Mouse (Mus musculus) skeletal muscle tissue, adult 2 months (tissue): ENCODE results near the gene Lpcat4.

Experiments
- DNase-seq: peaks from one replicate; pipeline ENCODE4 v3.0.0-alpha.2; 2012; ENCODE audit warnings: low read depth, low spot score

Lpcat4 gene

DNA sequence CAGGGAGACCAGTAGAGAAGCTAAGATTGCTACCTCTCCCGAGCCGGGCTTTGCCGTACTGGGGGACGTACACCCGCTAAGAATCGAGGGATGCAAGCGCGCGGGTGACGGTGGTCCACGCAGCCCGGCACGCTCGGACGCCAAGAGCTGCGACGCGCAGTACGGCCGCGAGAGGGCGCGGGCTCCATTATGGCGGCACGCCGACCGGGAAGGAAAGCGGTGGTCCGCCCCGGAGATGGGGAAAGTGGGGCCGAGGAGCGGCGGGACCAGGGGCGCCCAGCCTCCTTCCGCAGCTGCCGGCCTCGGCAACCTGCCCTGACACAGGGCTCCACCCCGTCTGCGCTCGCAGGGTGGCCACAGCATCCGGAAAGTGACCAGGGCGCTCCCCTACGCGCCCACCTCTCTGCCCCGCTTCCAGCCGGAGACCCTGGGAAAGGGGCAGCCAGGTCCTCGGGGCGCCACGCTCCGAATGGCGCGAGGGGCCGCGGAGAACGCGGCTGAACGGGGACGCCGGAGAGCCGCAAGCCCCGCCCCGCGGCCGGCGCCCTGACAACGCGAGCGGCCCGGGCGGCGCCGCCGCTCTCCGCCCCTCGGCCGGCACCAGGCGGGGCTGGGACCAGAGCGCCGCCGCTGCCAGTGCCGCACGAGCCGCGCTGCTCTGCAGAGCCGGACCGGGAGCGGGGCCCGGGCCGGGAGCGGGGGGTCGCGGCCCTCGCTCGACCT, at the start of gene Lpcat4:
TSS of gene Lpcat4 (plus strand) at position 257 of the 723 bp plus-strand sequence.
- DNase-seq, result peak; percentile 38

DNA sequence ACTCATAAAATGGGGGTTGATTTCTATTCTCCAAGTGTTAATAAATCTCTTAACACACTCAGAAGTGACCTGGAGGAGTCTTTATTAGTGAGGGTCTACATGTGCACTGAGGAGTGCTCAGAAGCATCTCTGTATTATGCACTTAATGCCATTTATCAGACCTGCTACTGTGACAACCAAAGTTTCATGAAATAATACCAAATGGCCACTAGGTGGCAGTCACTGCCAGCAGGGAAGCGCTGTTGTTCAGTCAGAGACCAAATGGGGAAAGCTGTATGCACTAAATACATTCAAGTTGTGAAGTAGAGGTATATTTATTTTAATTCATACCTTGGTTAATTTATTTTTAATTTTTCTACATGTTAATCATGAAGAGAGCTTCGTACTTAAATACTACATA, 42.4 kb upstream of the Lpcat4 start:
- peak; percentile 17 for DNase-seq

DNA sequence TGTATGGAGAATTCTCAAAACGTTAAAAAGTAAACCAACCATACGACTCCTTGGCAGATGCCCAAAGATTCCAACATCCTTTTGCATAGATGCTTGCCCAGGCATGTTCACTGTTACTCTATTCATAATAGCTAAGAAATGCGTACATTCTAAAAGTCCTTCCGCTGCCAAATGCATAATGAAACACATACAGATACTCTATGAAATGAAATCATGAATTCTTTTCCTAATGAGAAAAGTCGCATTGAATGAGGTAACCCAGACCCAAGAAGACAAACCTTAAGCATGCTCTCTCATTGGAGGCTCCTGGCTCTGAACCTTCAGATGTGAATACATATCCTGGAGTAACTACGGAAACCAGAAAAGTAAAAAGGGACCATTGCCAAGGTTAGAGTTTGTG, 36.2 kb upstream of the Lpcat4 start:
- no peak for DNase-seq

DNA sequence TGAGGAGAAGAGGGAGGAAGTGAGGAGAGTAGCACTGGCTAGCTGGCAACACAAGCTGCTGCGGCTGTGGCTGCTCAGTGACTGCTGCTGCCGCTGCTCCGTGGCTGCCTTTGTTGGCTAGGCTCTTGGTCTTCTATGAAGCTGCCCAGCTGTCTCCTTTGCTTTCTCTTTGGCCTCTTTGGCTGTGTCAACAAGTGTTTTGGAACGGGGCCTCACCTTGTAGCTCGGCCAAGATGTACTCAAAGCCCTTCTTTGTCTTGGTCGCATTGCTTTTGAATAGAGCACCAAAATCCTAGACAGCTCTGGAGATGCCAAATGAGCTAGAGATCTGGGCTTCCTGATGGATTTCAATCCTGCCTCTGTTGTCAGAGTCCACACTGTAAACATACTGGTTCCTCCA, 29.1 kb upstream of the Lpcat4 start:
- no peak for DNase-seq

DNA sequence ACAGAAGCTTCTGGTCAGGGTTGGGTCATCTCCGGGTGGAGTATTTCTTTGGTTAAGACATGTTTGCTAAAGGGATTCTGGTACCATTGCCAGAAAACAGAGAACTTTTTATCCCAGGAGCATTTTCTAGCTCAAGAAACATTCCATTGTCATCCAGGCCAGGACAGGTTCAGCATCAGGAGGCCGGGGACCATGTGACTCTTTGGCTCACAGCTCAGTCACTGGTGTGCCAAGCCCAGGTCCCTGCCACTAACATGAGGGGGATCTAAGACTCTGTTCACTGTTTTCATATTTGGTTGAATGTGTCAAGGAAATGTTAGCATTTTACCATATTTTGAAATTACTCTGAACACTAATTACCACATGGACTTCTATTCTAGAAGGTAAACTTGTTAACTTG, 28.6 kb upstream of the Lpcat4 start:
- no peak for DNase-seq

DNA sequence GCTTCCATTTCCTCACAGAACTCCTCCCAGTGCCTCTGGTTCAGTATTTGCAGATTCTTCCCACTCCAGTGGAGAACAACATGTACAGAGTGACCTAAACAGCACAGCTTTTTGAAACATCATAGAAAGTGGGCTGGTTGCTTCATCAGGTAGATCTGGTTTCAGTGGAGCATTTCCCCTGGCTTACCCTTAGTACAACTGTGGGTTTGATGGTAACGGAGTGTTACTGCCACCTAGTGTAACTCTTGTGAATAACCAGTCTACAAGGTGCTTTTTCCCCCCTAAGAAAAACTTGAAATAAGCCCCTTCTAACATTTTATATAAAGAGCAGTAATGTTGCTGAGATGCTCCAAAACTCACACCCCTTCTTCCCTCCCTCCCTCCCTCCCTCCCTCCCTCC, 23.3 kb upstream of the Lpcat4 start:
- DNase-seq, result no peak

DNA sequence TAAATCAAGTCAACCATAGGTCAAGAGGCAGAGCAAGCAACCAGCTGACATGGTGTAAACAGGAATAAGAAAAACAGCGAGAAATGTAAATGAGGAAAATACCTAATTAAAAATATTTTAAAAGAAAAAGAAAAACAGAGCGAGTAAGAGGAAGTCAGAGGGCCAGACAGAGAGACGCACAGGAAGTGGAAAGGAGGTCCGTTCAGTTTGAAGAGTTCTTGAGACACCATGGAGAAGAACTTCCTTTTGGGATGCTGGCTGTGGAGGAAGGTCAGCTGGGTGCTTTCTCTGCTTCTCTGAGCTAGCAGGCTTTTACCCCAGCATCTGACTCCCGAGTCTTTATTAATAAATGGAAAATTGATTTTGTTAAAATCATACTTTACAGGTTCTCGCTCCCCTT, 21.7 kb upstream of the Lpcat4 start:
- DNase-seq, result no peak

DNA sequence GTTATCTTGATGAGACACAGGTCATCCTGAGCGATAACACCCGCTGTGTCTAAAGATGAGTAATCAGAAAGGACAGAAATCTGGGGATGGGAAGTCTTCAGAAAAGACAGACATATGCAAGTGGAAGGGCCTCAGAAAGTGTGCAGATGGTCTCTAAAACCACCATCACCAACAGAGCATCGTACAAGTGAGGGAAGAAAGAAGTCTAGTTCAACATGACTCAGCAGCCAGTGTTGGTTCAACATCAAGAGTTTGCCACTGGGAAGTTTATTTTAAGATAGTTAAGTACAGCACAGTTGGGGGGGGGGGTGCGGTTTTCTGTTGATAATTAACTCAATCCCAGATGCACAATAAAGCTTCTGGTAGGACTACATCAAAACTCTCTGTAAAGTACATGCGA, 18.4 kb upstream of the Lpcat4 start:
- no peak for DNase-seq

DNA sequence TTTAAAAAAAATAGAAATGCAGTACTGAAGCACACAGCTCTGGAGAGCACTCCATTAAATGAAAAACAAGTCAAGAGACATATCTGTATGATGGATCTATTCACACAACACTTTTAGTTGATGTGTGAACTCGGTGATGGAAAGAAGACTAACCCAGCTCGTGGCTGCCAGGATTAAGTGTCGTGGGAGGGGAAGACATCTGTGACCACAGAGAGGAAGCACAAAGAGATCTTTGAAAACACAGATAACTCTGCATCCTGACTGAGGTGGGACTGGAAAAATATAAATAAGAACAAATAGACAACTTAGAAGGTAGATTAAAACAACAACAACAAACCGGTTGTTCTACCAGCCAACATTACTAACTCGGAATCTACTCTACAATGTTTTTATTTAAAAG, 16.7 kb upstream of the Lpcat4 start:
- no peak for DNase-seq

DNA sequence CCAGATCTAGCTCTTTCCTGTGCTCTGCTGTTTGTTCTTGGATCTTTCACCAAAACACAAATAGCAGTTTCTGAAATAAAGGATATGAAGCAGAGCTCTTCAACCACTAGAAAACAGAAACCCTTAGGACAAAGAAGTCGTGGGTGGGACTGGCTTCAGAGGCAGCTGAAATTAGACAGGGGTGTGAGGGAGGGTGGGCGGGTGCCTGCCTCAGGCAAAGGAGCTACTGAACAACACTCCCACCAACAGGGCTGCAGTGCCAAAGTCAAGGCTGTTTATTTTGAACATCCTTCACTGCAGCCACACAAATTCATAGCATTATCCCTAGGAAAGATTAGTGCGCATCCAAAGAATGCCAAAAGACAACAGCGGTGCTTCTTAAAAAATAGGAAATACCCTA, 14.9 kb upstream of the Lpcat4 start:
- DNase-seq, result no peak

DNA sequence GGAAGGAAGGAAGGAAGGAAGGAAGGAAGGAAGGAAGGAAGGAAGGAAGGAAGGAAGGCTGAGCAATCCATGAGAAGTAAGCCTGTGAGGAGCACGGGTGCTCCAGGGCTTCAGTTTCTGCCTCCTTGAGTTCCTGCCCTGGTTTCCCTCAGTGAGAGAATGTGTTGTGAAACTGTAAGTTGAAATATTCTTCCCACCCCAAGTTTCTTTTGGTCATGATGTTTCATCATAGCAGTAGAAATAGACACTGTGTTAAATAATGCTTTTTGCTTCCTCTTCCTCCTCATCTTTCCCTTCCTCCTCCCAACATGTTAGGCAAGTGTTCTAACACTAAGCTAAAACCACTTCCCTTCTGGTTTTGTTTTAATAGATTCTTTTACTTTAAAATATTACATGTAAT, 6.6 kb upstream of the Lpcat4 start:
- DNase-seq, result no peak

DNA sequence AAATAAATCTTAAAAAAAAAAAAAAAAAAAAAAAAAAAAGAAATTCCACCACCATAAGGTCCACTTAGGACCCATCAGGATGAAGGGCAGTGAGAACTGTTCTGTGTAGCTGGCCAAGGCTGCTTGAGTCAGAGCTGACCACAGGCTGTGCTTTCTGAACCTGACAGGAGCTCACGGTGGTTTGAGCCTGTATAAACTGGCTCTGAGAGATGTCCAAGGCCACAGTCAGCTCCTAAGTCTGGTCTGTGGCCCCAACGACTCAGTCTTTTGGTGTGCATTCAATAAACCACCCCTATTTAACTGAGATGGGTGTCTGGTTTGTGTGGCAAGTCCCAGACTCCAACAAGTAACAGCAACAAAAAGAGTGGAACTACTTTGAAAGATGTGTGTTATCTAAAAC, 2.6 kb upstream of the Lpcat4 start:
- no peak for DNase-seq

DNA sequence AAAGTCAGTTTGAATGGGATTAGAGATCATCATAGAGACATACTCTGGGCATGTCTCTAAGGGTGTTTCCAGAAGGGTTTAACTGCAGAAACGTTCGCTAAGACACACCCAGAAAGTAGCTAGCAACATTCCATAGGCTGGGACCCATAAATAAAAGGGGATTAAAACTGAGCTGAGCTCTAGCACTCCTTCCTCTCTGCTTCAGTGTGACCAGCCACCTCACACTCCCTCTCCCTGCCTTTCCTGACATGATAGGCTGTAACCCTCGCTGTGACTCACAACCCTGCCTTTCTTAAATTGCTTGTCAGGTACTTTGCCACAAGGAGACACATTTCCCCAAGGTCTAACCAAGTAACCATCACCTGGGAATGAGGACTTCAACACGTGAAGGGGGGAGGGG, 1.3 kb upstream of the Lpcat4 start:
- DNase-seq, result no peak

DNA sequence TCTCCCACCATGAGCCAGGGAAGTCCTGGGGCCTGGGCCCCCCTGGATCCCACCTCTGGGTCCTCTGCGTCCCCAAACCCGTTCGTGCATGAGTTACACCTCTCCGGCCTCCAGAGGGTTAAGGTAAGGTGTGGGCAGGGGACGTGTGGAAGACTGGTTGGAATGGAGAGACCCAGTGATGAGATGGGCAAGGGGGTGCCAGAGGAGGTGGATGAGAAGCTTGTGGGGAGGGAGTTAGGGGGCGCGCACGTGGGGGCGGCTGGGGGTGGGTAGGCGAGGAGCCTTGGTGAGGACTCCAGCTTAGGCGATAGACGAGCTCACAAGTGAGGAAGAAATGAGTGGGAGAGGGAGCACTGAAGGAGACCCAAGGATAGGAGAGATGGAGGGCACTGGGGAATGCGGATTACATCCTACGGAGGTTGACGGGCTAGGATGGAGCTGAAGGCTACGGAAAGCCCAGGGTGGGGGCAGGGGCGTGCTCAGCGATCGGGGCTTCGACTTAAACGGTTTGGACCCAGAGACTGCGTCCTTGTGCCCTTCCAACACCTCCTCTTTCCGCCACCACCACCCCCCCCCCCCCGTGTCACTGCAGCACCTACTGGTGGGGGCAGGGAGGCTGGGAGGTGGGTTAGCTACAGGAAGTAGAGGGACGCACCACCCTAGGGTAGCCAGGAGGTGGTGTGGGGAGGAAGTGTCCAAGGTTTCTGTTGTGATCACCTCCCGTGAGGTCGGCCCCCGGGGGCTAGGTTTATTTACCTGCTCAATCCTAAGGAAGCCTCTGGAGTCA, 860 bp downstream of the Lpcat4 start:
- no peak for DNase-seq

DNA sequence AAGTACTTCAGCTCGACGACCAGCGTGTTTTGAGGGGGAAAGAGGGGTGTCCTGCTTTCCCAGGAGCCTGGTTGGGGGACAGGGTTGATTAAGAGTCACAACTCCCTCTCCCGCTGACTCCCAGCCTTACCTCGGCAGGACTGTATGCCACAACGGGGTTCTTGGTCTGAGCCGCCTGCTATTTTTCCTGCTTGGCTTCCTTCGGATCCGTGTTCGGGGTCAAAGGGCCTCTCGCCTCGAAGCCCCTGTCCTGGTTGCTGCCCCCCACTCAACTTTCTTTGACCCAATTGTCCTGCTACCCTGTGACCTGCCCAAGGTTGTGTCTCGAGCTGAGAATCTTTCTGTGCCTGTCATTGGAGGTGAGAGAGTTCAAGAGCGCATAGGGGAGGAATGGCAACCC, 2.5 kb downstream of the Lpcat4 start:
- no peak for DNase-seq

DNA sequence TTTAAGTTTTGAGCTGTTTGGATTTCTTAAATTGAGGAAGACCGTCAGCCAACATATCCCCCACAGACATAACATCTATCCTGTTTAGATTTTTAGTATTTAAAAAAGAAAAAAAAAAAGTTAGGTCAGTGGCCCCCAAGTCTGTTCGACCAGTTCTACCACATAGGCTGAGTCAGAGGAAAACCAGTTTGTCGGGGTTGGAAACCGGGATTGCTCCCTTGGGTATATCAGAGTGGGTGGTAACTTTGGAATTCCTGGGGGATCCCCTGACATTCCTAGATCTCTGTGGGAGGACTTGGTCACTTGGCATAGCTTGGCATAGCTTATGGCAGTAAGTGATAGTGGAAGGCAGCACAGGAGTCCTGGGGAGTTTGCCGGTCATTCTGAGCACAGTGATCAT, 6.0 kb downstream of the Lpcat4 start:
- DNase-seq, result no peak

DNA sequence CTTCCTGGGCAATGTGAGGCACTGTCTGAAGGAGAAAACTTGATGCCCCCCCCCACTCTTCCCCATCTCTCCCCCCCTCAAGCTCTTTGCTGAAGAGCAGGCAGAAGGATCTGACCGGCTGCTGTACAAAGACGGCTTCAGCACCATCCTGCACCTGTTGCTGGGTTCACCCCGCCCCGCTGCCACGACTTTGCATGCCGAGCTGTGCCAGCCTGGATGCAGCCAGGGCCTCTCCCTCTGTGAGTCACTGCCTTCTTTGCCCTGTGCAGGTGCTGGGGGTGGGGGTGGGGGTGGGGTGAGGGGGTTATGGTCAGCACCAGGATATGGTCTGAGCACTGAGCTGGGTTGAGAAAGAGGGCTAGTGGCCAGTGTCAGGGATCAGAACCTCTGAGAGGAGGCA, 6.9 kb downstream of the Lpcat4 start:
- no peak for DNase-seq

DNA sequence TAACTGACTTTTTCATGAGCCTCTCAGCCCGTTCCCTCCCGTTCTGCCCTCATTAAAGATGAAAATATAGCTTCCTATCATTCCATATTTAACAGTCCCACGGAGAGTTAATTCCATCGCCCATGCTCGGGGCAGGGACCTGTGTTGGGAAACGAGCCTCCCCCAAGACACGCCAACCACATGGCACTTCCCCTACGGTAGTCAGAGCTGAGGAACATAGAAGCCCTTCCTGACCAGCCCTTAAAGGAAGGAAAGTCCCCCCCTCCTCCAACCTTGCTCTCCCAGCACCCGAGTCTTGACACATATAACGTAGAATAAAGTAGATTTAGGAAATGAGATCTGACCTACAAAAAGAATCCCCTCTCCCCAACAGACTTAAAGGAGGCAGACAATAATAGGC, 8.1 kb downstream of the Lpcat4 start:
- DNase-seq, result no peak

DNA sequence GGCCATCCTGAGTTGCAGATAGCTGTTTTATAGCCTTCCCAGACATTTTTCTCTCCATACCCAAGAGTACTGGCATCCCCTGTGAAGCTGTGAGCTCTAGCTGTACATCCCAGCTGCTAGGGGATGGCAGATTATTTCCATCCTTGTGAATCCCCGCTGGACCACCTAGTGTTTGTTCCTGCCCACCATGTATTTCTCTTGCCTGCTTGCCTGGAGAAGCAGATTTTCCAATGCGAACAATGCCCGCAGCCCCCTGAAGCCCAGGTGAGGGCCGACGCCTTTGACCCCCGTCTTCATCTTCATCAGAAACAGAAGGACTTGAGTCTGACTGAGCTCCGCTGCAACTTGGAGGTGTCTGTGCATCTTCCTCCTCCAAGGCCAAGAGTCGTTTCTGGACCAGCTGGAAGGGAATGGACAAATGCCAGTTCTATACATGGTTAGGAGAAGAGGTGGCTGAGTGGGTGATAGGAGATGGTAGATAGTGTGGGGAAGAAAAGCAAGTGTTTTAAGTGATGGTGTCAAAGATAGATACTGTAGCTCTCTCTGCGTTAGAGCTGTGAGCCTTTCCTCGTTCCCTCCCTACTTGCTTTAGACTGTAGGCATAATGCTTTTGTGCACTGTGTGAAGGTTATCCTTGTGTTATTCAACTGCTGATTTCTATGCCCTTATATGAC, 10.6 kb downstream of the Lpcat4 start:
- no peak for DNase-seq

DNA sequence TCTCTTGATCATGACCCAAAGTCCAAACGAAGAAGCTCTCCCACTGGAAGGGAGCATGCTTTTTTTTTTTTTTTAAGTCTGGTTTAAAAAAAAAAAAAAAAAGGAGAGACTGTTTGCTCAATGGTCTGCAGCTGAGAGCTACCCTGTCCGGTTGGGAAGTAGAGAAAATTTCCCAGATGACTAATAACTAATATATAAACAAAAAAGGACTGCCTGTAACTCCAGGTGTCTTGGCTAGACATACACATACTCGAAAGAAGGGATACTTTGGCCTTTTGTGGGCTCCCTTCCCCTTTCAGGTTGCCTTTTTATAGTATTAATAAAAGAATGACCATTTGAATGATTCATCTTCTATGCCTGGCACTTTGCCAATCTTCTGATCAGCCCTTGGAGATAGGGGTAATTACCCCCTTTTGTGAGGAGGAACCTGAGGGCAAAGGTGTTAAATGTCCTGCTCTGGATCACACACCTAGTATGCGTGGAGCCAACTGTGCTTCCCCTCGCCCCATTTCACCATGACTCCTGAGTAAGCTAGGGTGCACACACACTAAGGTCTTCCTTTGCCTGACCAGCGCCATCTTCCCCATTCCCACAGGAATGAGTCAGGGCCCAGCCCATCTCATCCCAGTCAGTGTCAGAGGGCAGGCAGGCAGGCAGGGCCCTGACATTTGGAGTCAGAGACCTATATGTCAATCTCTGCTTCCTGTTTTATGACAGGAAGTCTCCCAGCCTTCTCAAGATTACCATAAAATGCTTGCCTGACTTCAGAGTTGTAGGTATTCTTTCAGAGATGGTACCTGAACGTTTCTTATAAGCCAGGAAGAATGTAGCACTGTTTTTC, 15.6 kb downstream of the Lpcat4 start:
- no peak for DNase-seq

DNA sequence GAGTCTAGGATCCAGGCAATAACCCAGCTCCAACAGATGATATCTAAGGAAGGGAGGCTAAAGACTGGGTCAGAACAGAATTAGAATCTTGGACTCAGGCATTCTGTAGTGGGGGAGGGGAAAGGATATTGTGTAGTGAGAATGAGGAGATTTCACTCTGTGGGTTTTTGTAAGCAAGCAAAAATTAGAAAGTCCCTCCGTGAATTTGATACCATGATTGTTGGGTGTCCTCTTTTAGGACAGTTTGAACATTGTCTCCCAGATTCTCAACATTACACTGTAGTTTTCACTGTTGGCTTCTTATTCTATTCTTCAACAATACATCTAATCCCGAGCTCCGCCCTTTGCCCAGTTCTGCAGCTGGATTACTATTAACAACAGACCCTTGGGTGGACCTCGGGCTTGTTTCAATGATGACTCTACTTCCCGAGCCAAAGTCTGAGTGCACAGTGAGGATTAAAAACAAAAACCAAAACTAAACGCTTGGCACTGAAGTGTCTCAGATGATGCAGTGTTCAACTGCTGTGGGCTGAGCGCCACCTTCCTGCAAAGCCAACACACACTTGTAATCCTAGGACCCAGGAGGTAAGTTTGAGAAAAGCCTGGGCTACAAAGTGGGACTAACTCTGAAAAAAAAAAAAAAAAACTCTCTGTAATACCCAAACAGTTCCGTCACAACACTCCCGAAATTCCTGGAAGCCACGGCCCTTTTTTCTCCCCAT, 20.1 kb downstream of the Lpcat4 start, which contains the start of gene Nutm1:
TSS of gene Nutm1 (minus strand) at position 51 of the 722 bp plus-strand sequence.
- DNase-seq, result peak; percentile 32
